23 mouse cellular contexts compared by ENCODE assay signal in genomic region chr11:11689701-11690058, GRCm38 (mm10). TPM values are rescaled to one million over a fixed set of nuclear protein-coding genes. Genes with fewer than 3 reads are reported as not detected.
A peak's percentile ranks its signal among the peaks of the same experiment; 100 is the strongest.
DNase-seq lines count a peak whose midpoint lies in the region; ATAC-seq and TF ChIP-seq lines count a peak whose summit lies in the region.
"Had no signal": no experiment of that assay in that cellular context is flagged by ENCODE, and none has a peak within 500 bp of the region (broad histone marks: within the 10 kb centered on the region; RNA-seq: fewer than 3 reads in every experiment).

No protein-coding gene starts in this region.

- no peak for ATAC-seq in erythroblast, adult 5-6 weeks (replicated peaks; ENCODE audit: low FRiP score, poor library complexity, severe bottlenecking)
- no peak for ATAC-seq in liver, embryonic 16.5 days (ENCODE audit: low read depth)
- ATAC-seq: hindbrain, postnatal 0 days; Patski had no signal

- peaks cover 33% of the 10 kb centered on the region for H3K36me3 ChIP-seq in erythroblast, embryonic 14.5 days (ENCODE audit: control insufficient read depth)
- no peaks in the 10 kb centered on the region for H3K36me3 ChIP-seq in thymus, adult 2 months (ENCODE audit: control insufficient read depth, insufficient read depth, low read length)
- no peaks in the 10 kb centered on the region for H3K36me3 ChIP-seq in liver, embryonic 16.5 days (ENCODE audit: control insufficient read depth, insufficient read depth)
- H3K36me3 ChIP-seq: forebrain, embryonic 12.5 days; hindbrain, embryonic 10.5 days; kidney, embryonic 15.5 days; lung, embryonic 15.5 days; neural tube, embryonic 15.5 days had no signal

- H3K27ac ChIP-seq in thymus, adult 2 months (ENCODE audit: control insufficient read depth, insufficient read depth, low read length), result peak overlapping the region; percentile 99
- H3K27ac ChIP-seq in liver, embryonic 16.5 days (ENCODE audit: low read length), result peak overlapping the region; percentile 81
- H3K27ac ChIP-seq: forebrain, embryonic 12.5 days; hindbrain, embryonic 10.5 days; hindbrain, postnatal 0 days; kidney, embryonic 15.5 days; lung, embryonic 15.5 days; neural tube, embryonic 15.5 days had no signal

- H3K4me3 ChIP-seq in erythroblast, embryonic 14.5 days (replicated peaks), result peak overlapping the region; percentile 47
- H3K4me3 ChIP-seq in thymus, adult 2 months (ENCODE audit: control insufficient read depth, insufficient read depth, low read length), result peak overlapping the region; percentile 79; the same call in 1 of the 2 replicates
- peak overlapping the region; percentile 26 for H3K4me3 ChIP-seq in liver, embryonic 16.5 days (ENCODE audit: low read depth, low read length)
- H3K4me3 ChIP-seq: forebrain, embryonic 12.5 days; hindbrain, embryonic 10.5 days; kidney, embryonic 15.5 days; lung, embryonic 15.5 days; neural tube, embryonic 15.5 days had no signal

- DNase-seq in thymus, adult 2 months, result no peak
- no peak for DNase-seq in thymus, postnatal 36 days
- no peak for DNase-seq in urinary bladder, postnatal 10 days (ENCODE audit: low spot score)
- no peak for DNase-seq in MN1 (ENCODE audit: low spot score)
- DNase-seq: adrenal gland, postnatal 36 days; cerebellum, adult 18-20 months; cerebellum, postnatal 14 days; gastrocnemius, postnatal 36 days; kidney, adult 11 months; kidney, postnatal 4 days; layer of hippocampus, adult 9-11 months; right cerebral cortex, adult 18-20 months had no signal

- peaks cover 72% of the 10 kb centered on the region for H3K4me1 ChIP-seq in erythroblast, embryonic 14.5 days (ENCODE audit: control insufficient read depth)
- H3K4me1 ChIP-seq in thymus, adult 2 months (replicated peaks; ENCODE audit: control insufficient read depth, insufficient read depth, low read length), result peaks cover 14% of the 10 kb centered on the region
- H3K4me1 ChIP-seq in liver, embryonic 16.5 days (ENCODE audit: control insufficient read depth, low read depth, low read length), result peaks cover 49% of the 10 kb centered on the region

- H3K9ac ChIP-seq in liver, embryonic 16.5 days (ENCODE audit: low read depth, low read length), result peak overlapping the region; percentile 44; the same call in 1 of the 2 replicates
- H3K9ac ChIP-seq: forebrain, embryonic 12.5 days; kidney, embryonic 15.5 days; lung, embryonic 15.5 days; neural tube, embryonic 15.5 days had no signal

- TF ChIP-seq POLR2A in thymus, adult 2 months (IDR thresholded peaks at IDR 0.05; ENCODE audit: control insufficient read depth, extremely low read depth, insufficient read depth, low read length, poor library complexity), result no peak

- H3K9me3 ChIP-seq in erythroblast, embryonic 14.5 days (ENCODE audit: control insufficient read depth, low read length), result no peaks in the 10 kb centered on the region
- H3K9me3 ChIP-seq in liver, embryonic 16.5 days (replicated peaks; ENCODE audit: control insufficient read depth, low read length), result no peaks in the 10 kb centered on the region
- H3K9me3 ChIP-seq: forebrain, embryonic 12.5 days; hindbrain, embryonic 10.5 days; kidney, embryonic 15.5 days; lung, embryonic 15.5 days; neural tube, embryonic 15.5 days had no signal

- no peak for TF ChIP-seq CTCF in thymus, adult 2 months (IDR thresholded peaks at IDR 0.05; ENCODE audit: borderline replicate concordance, control insufficient read depth, extremely low read depth, insufficient read depth, low read length, poor library complexity)

- peaks cover 12% of the 10 kb centered on the region for H3K27me3 ChIP-seq in erythroblast, embryonic 14.5 days (ENCODE audit: control insufficient read depth)
- no peaks in the 10 kb centered on the region for H3K27me3 ChIP-seq in thymus, adult 2 months (ENCODE audit: control insufficient read depth, insufficient read depth, low read length)
- peaks cover 4% of the 10 kb centered on the region for H3K27me3 ChIP-seq in liver, embryonic 16.5 days (ENCODE audit: control insufficient read depth, insufficient read depth, low read depth, low read length)

- peak overlapping the region; percentile 75 for H3K4me2 ChIP-seq in liver, embryonic 16.5 days (ENCODE audit: low read depth, low read length)
- H3K4me2 ChIP-seq: forebrain, embryonic 12.5 days; kidney, embryonic 15.5 days; lung, embryonic 15.5 days; midbrain, embryonic 11.5 days; neural tube, embryonic 15.5 days had no signal

RNA-seq across cellular contexts. Expression of gene Ikzf1, which starts 4.9 kb away (rescaled TPM):
- 6.6 and 7.2 TPM in 2 replicates for polyA plus RNA-seq in erythroblast, embryonic 14.5 days (2012)
- 61.1 and 70.4 TPM in 2 replicates for total RNA-seq in erythroblast, adult 5-6 weeks (2015; ENCODE audit: low replicate concordance)
- 27.2 and 32.0 TPM in 2 replicates for total RNA-seq in erythroblast, adult 5-6 weeks (2017; ENCODE audit: low replicate concordance)
- 645 and 923 TPM in 2 replicates for polyA plus RNA-seq in thymus, adult 2 months (2012; rRNA removed)
- 32.8 and 35.1 TPM in 2 replicates for polyA plus RNA-seq in liver, embryonic 16.5 days (2015; fragmentation: Nextera tagmentation; extraction: Ambion mirVana)
- polyA plus RNA-seq: Patski had no signal

Comparison
In these comparisons a context has a peak if more than half of its experiments do, and no peak if none do; other contexts are left out.
1. H3K4me3 ChIP-seq: peak in every context shown above with its lines; median percentile 79 in thymus, adult 2 months; 47 in erythroblast, embryonic 14.5 days; 26 in liver, embryonic 16.5 days.
2. RNA of gene Ikzf1, which starts 4.9 kb away (polyA plus RNA-seq): 645 to 923 TPM in thymus, adult 2 months; 32.8 to 35.1 TPM in liver, embryonic 16.5 days and 6.6 to 7.2 TPM in erythroblast, embryonic 14.5 days; every median in the first group is over 10 times any median in the second.